ENCODE assay signal across 8 mouse cellular contexts in the genomic region with DNA sequence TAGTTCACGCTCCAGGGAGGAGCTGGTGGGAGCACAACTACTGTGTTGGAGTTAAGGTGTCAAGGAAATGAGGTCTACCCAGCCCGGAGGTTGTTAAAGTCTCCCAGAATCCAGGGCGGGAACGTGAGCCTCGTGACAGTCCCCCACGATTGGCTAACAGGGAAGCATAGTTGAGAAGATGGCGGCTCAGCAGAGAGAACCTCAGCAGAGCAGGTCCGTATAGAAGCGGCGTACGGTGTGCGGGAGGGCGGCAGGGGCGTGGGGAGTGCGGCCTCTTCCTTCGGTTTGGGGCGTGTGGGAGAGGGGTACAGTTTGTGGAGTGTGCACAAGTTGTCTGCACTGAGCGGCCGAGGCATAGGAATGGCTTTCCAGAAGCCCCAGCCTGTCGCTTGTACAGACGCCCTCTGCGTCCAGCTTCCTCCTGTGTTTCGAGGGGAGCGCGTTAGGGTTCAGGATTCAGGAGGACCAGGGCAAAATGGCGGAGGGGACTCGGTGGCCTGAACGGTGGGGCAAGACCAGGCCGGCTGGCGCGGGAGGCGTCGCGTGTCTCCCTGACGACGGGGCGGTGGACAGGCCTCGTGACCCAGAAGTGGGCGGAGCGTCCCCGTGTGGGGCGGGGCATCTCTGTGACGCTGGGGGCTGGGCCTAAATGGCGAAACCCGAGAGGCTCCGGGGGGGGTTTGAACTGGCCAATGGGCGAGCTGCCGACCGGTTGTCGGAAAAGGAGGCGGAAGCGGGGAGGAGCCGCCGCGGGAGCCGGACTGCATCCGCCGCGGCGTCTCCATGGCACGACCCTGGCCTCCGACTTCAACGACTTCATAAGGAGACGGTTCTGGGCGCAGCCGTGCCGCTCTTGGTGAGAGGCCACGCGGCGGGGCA. TPM values are rescaled to one million over a fixed set of nuclear protein-coding genes. Genes with fewer than 3 reads are reported as not detected.
DNase-seq lines count a peak whose midpoint lies in the region; ATAC-seq and TF ChIP-seq lines count a peak whose summit lies in the region.

A gene (plus strand): TSS at position 156 of the 879 bp plus-strand sequence.

- TF ChIP-seq CTCF in gastrocnemius, adult 2 months (IDR thresholded peaks at IDR 0.05), result no peak
- TF ChIP-seq CTCF in hindbrain, postnatal 0 days (IDR thresholded peaks at IDR 0.05; ENCODE audit: low read depth), result no peak
- TF ChIP-seq CTCF in left cerebral cortex, adult 2 months (IDR thresholded peaks at IDR 0.05), result no peak

- H3K4me2 ChIP-seq in hindbrain, postnatal 0 days (ENCODE audit: low read depth, low read length), result peak within 1 kb of the TSS; percentile 91

- H3K27ac ChIP-seq in gastrocnemius, adult 2 months, result peak within 1 kb of the TSS; percentile 93
- H3K27ac ChIP-seq in hindbrain, postnatal 0 days, result peak within 1 kb of the TSS; percentile 91
- peak within 1 kb of the TSS; percentile 90 for H3K27ac ChIP-seq in left cerebral cortex, adult 2 months

- H3K4me1 ChIP-seq in hindbrain, postnatal 0 days (ENCODE audit: insufficient read depth, low read length), result no peaks in the 10 kb centered on the region

- peak; percentile 99 for DNase-seq in ZHBTc4 (ENCODE audit: low read depth, low spot score)
- peak; percentile 100 for DNase-seq in gastrocnemius, adult 2 months
- peak; percentile 100 for DNase-seq in hindbrain, postnatal 0 days (ENCODE audit: low spot score)
- DNase-seq in left cerebral cortex, adult 2 months (ENCODE audit: extremely low spot score in 1 of 2, low spot score in 2 of 2), result peak; percentile 100
- DNase-seq in right cerebral cortex, adult 2 months (ENCODE audit: low spot score in 2 of 2), result peak; percentile 99 to 100
- peak; percentile 100 for DNase-seq in urinary bladder, postnatal 14 days (ENCODE audit: low spot score)

- ATAC-seq in common myeloid progenitor, adult 5-6 weeks (replicated peaks; ENCODE audit: low read depth, poor library complexity, severe bottlenecking), result peak; percentile 86
- peak; percentile 95 for ATAC-seq in hindbrain, postnatal 0 days
- peak; percentile 91 for ATAC-seq in megakaryocyte, adult 5-6 weeks (ENCODE audit: poor library complexity, severe bottlenecking)

- peak within 1 kb of the TSS; percentile 77 for H3K9ac ChIP-seq in hindbrain, postnatal 0 days (replicated peaks; ENCODE audit: low read length)

- peak within 1 kb of the TSS; percentile 91 for H3K4me3 ChIP-seq in gastrocnemius, adult 2 months
- peak within 1 kb of the TSS; percentile 65 for H3K4me3 ChIP-seq in hindbrain, postnatal 0 days (ENCODE audit: low read length)
- peak within 1 kb of the TSS; percentile 88 for H3K4me3 ChIP-seq in left cerebral cortex, adult 2 months

- intact Hi-C loops in gastrocnemius, adult 2 months (cut with DNase I), result no loop called here
- intact Hi-C loops in left cerebral cortex, adult 2 months (cut with DNase I), result loop anchor here (1.0 kb wide), 1 partner anchor 20 kb away; a partner anchor contains a TSS

- H3K27me3 ChIP-seq in hindbrain, postnatal 0 days (ENCODE audit: insufficient read depth, low read length), result no peaks in the 10 kb centered on the region

- no peaks in the 10 kb centered on the region for H3K9me3 ChIP-seq in hindbrain, postnatal 0 days (ENCODE audit: low read length)

- whole genome bisulfite sequencing in hindbrain, postnatal 0 days, result 2% methylated on average over 61 of the region's 70 CpGs

- H3K36me3 ChIP-seq in hindbrain, postnatal 0 days (ENCODE audit: insufficient read depth, low read length), result peaks cover 26% of the 10 kb centered on the region

RNA-seq across cellular contexts. Expression of the gene that starts here (rescaled TPM):
- 76.4 and 93.2 TPM in 2 replicates for total RNA-seq in common myeloid progenitor, adult 5-6 weeks (2017)
- total RNA-seq in gastrocnemius, adult 2 months (2021), result 10 to 100 TPM; 11.9 to 12.7 TPM
- total RNA-seq in hindbrain, postnatal 0 days (2014; rRNA removed), result 73.1 and 81.7 TPM in 2 replicates
- 78.2 and 88.3 TPM in 2 replicates for polyA plus RNA-seq in hindbrain, postnatal 0 days (2015; fragmentation: Nextera tagmentation; extraction: Ambion mirVana)
- 100 to 1,000 TPM in 1 of 2 experiments, 10 to 100 TPM in 1; 97.9 to 101 TPM for total RNA-seq in left cerebral cortex, adult 2 months (2021)
- 28.2 and 29.9 TPM in 2 replicates for total RNA-seq in megakaryocyte, adult 5-6 weeks (2015)
- total RNA-seq in megakaryocyte, adult 5-6 weeks (2017), result 85.0 and 88.4 TPM in 2 replicates

Comparison
In these comparisons a context has a peak if more than half of its experiments do, and no peak if none do; other contexts are left out.
1. Peak in every context shown above with its lines: DNase-seq, ATAC-seq, H3K4me3 ChIP-seq and H3K27ac ChIP-seq.